Mouse (Mus musculus): ENCODE data around the gene Smarcc1. TPM values are rescaled to one million over a fixed set of nuclear protein-coding genes. Genes with fewer than 3 reads are reported as not detected.

Gene Smarcc1
- polyA plus RNA-seq, 1 experiment from 2014 or later: 58.1 TPM

GRCm38 (mm10) chr9:110277431-110277881, 159.9 kb downstream of the Smarcc1 start:
- no peak overlapping the region for H3K4me2 ChIP-seq (ENCODE audit: low read length)
- H3K4me1 ChIP-seq (replicated peaks; ENCODE audit: insufficient read depth, low read length): no peaks in the 10 kb centered on the region
- H3K27ac ChIP-seq: no peak overlapping the region
- no peak for DNase-seq (ENCODE audit: low spot score)
- H3K4me3 ChIP-seq (replicated peaks; ENCODE audit: low read depth, low read length): no peak overlapping the region
- no peaks in the 10 kb centered on the region for H3K9me3 ChIP-seq (replicated peaks; ENCODE audit: low read length)
- WGBS: 56% methylated on average over 8 of the region's 8 CpGs
- ATAC-seq (replicated peaks; ENCODE audit: low FRiP score, low read depth): no peak
- no peak for TF ChIP-seq CTCF (IDR thresholded peaks at IDR 0.05; ENCODE audit: low read depth)
- H3K9ac ChIP-seq (ENCODE audit: low read depth, low read length): no peak overlapping the region
- no peaks in the 10 kb centered on the region for H3K27me3 ChIP-seq (ENCODE audit: insufficient read depth, low read length)
- H3K36me3 ChIP-seq (ENCODE audit: insufficient read depth, low read length): no peaks in the 10 kb centered on the region

- DNase-seq (ENCODE audit: low spot score) (no peak), ATAC-seq (replicated peaks; ENCODE audit: low FRiP score, low read depth) (no peak)
- H3K9me3 ChIP-seq (replicated peaks; ENCODE audit: low read length): no peaks in the 10 kb centered on the region
- 94% methylated on average over 8 of the region's 10 CpGs for WGBS
- H3K27me3 ChIP-seq (ENCODE audit: insufficient read depth, low read length): no peaks in the 10 kb centered on the region
- H3K36me3 ChIP-seq (ENCODE audit: insufficient read depth, low read length): no peaks in the 10 kb centered on the region
- no peak overlapping the region for H3K4me3 ChIP-seq (replicated peaks; ENCODE audit: low read depth, low read length)
- no peak overlapping the region for H3K9ac ChIP-seq (ENCODE audit: low read depth, low read length)
- TF ChIP-seq CTCF (IDR thresholded peaks at IDR 0.05; ENCODE audit: low read depth): no peak
- no peak overlapping the region for H3K27ac ChIP-seq
- H3K4me1 ChIP-seq (replicated peaks; ENCODE audit: insufficient read depth, low read length): no peaks in the 10 kb centered on the region
- H3K4me2 ChIP-seq (ENCODE audit: low read length): no peak overlapping the region
Observed at GRCm38 (mm10) chr9:110284075-110284697, 166.7 kb downstream of the Smarcc1 start.

DNA sequence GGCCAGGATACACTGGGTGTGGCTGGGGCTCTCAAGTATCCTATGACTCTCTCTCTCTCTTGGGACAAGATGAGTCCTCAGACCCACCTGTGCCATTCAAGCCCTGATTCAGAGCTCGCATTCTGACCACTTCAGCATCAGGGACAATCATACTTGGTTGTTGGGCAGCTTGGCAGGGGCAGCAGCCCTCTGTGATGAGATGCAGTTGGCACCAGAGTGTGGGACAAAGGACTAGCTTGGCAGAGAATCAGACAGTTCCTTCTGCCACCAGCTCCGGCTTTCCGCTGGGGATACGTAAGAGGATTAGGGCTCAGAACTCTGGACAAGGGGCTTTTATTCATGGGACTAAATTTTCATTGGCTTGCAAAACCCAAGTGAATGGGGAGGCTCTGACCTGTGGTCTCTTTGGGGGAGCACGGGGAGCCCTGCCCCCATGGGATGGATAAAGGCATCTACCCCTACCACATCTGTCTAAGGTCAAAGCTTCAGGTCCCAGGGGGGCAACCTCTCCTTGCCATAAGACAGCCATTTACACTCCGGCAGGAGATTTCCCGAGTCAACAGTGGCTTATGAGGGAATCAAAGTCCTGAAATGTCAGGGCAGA, 169.9 kb downstream of the Smarcc1 start:
- no peaks in the 10 kb centered on the region for H3K9me3 ChIP-seq (replicated peaks; ENCODE audit: low read length)
- no peak overlapping the region for H3K9ac ChIP-seq (ENCODE audit: low read depth, low read length)
- DNase-seq (ENCODE audit: low spot score) (no peak), ATAC-seq (replicated peaks; ENCODE audit: low FRiP score, low read depth) (no peak)
- no peak overlapping the region for H3K4me3 ChIP-seq (replicated peaks; ENCODE audit: low read depth, low read length)
- no peaks in the 10 kb centered on the region for H3K4me1 ChIP-seq (replicated peaks; ENCODE audit: insufficient read depth, low read length)
- H3K4me2 ChIP-seq (ENCODE audit: low read length): no peak overlapping the region
- H3K36me3 ChIP-seq (ENCODE audit: insufficient read depth, low read length): no peaks in the 10 kb centered on the region
- H3K27me3 ChIP-seq (ENCODE audit: insufficient read depth, low read length): no peaks in the 10 kb centered on the region
- H3K27ac ChIP-seq: no peak overlapping the region
- WGBS: 82% methylated on average over 7 of the region's 7 CpGs
- no peak for TF ChIP-seq CTCF (IDR thresholded peaks at IDR 0.05; ENCODE audit: low read depth)

Small RNA genes within 50 kb of the gene (microRNA-seq; reads per million reads assigned to microRNA genes)
- 15.6 reads per million, percentile 30 among the genes with 10 or more reads in this experiment for gene Mir6236

Other genes starting within 250 kb of the Smarcc1 start
- 15.6 and 15.7 TPM in 2 replicates for gene Cdc25a, start 242.1 kb upstream of the Smarcc1 start, polyA plus RNA-seq (2015; fragmentation: Nextera tagmentation; extraction: Ambion mirVana)
- 33.9 and 36.9 TPM in 2 replicates for gene Map4, start 186.2 kb upstream of the Smarcc1 start, polyA plus RNA-seq (2015; fragmentation: Nextera tagmentation; extraction: Ambion mirVana)
- 86.5 and 88.9 TPM in 2 replicates for gene Dhx30, start 122 bp downstream of the Smarcc1 start, polyA plus RNA-seq (2015; fragmentation: Nextera tagmentation; extraction: Ambion mirVana)
- 2.3 and 2.8 TPM in 2 replicates for gene Cspg5, start 126.1 kb downstream of the Smarcc1 start, polyA plus RNA-seq (2015; fragmentation: Nextera tagmentation; extraction: Ambion mirVana)
- 15.7 and 17.8 TPM in 2 replicates for gene Elp6, start 187.5 kb downstream of the Smarcc1 start, polyA plus RNA-seq (2015; fragmentation: Nextera tagmentation; extraction: Ambion mirVana)
- gene Scap, start 215.6 kb downstream of the Smarcc1 start, polyA plus RNA-seq (2015; fragmentation: Nextera tagmentation; extraction: Ambion mirVana): 32.1 and 33.4 TPM in 2 replicates

Data from kidney, postnatal 0 days (tissue).